Mouse (Mus musculus) ES-Bruce4 (cell line): Measurements from ENCODE around the gene Clptm1.

Source experiments
- CTCF ChIP-seq: IDR thresholded peaks from one replicate; pipeline ENCODE4 v1.8.1; 2011; ENCODE audit warnings: low read depth, low read length
- EP300 ChIP-seq: IDR thresholded peaks from 2 replicates; pipeline ENCODE4 v1.6.1; 2011; ENCODE audit warnings: low read depth, low read length; ENCODE audit not compliant: insufficient read depth
- POLR2A ChIP-seq: IDR thresholded peaks from one replicate; pipeline ENCODE4 v1.8.1; 2011; ENCODE audit warnings: low read length; ENCODE audit not compliant: insufficient read depth

DNA sequence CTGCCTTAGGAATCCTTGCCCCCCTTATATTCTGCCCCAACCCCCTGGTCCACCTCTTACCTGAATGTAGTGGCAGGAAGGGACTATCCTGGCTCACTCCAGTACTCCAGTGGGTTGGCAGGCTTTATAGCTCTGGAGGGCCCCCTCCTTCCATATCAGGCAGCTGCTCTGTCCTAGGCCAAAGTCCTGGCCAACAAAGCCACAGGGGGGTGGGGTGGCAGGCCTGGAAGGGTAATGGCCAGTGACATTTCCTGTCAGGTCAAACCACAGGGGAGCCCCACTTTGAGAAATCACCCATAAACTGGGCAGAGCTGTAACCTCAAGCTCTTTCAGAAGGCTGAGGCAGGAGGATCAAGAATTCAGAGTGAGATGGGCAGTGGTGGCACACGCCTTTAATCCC is 11.8 kb upstream of the Clptm1 start:
- TF ChIP-seq CTCF = no peak
- no peak for TF ChIP-seq POLR2A
- no peak for TF ChIP-seq EP300
